Mouse (Mus musculus): ENCODE data around the gene Gpld1. TPM values are rescaled to one million over a fixed set of nuclear protein-coding genes. Genes with fewer than 3 reads are reported as not detected.

Gene Gpld1
- total and polyA plus RNA-seq, 2 experiments from 2014 or later: 3.8 to 5.5 TPM

DNA sequence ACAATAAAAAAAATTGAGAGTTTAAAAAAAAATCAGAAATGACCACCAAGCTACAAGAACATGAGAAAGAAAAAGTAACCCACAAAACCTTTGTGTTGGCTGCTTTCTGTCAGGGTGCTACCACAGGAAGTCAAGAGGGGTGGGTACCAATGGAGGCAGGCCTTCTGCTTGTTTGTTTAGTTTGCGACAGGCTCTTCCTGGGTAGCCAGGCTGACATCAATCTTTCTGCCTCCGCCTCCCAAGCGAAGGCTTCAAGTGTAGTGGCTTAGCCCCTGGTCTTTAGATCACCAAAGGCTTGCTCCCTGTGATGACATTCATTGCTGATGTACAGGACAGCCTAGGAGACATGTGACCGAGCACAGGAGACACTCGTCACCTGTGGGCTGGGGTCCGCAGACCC, 21.7 kb upstream of the Gpld1 start:
- 87% methylated on average over 6 of the region's 6 CpGs for WGBS
- Histone ChIP-seq H3K36me3 (ENCODE audit: insufficient read depth, low read length) (peaks cover 57% of the 10 kb centered on the region), H3K9ac (replicated peaks; ENCODE audit: low read length, poor library complexity, severe bottlenecking) (no peak overlapping the region), H3K27ac (ENCODE audit: low read depth, low read length) (no peak overlapping the region), H3K27me3 (ENCODE audit: insufficient read depth, low read length) (no peaks in the 10 kb centered on the region), H3K4me2 (ENCODE audit: low read depth, low read length, poor library complexity, severe bottlenecking) (no peak overlapping the region), H3K9me3 (ENCODE audit: low read length) (no peaks in the 10 kb centered on the region), H3K4me1 (ENCODE audit: insufficient read depth, low read length) (no peaks in the 10 kb centered on the region), H3K4me3 (ENCODE audit: low read depth, low read length) (no peak overlapping the region)
- no peak for ATAC-seq (ENCODE audit: low FRiP score)
- no peak for TF ChIP-seq CTCF (IDR thresholded peaks at IDR 0.05)
- no peak for DNase-seq (ENCODE audit: low spot score)

- H3K36me3 ChIP-seq (ENCODE audit: insufficient read depth, low read length): peaks cover 39% of the 10 kb centered on the region
- no peak for TF ChIP-seq CTCF (IDR thresholded peaks at IDR 0.05)
- H3K9ac ChIP-seq (replicated peaks; ENCODE audit: low read length, poor library complexity, severe bottlenecking): no peak overlapping the region
- H3K27ac ChIP-seq (ENCODE audit: low read depth, low read length): no peak overlapping the region
- no peaks in the 10 kb centered on the region for H3K4me1 ChIP-seq (ENCODE audit: insufficient read depth, low read length)
- no peaks in the 10 kb centered on the region for H3K9me3 ChIP-seq (ENCODE audit: low read length)
- H3K4me3 ChIP-seq (ENCODE audit: low read depth, low read length): no peak overlapping the region
- no peak overlapping the region for H3K4me2 ChIP-seq (ENCODE audit: low read depth, low read length, poor library complexity, severe bottlenecking)
- WGBS: 91% methylated on average over 5 of the region's 5 CpGs
- ATAC-seq (ENCODE audit: low FRiP score) (no peak), DNase-seq (ENCODE audit: low spot score) (no peak)
- no peaks in the 10 kb centered on the region for H3K27me3 ChIP-seq (ENCODE audit: insufficient read depth, low read length)
Observed at GRCm38 (mm10) chr13:24923991-24924390, 19.0 kb upstream of the Gpld1 start.

DNA sequence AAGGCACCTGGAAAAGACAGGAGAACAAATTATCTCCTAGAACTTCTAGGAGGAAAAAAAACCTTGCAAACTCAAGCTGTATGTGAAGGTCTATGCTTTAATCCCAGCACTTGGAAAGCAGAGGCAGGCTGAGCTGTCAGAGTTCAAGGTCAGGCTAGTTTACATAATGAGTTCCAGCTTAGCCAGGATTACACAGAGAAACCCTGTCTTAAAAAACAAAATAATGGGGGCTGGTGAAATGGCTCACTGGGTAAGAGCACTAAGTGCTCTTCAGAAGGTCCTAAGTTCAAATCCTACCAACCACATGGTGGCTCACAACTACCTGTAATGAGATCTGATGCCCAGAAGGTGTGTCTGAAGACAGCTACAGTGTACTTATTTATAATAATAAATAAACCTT, 12.4 kb upstream of the Gpld1 start:
- H3K4me1 ChIP-seq (ENCODE audit: insufficient read depth, low read length): peaks cover 4% of the 10 kb centered on the region; the same call in 1 of the 2 replicates
- H3K27ac ChIP-seq (ENCODE audit: low read depth, low read length): no peak overlapping the region
- ATAC-seq (ENCODE audit: low FRiP score) (no peak), DNase-seq (ENCODE audit: low spot score) (no peak)
- H3K9me3 ChIP-seq (ENCODE audit: low read length): no peaks in the 10 kb centered on the region
- H3K9ac ChIP-seq (replicated peaks; ENCODE audit: low read length, poor library complexity, severe bottlenecking): no peak overlapping the region
- no peak overlapping the region for H3K4me2 ChIP-seq (ENCODE audit: low read depth, low read length, poor library complexity, severe bottlenecking)
- TF ChIP-seq CTCF (IDR thresholded peaks at IDR 0.05): no peak
- no peaks in the 10 kb centered on the region for H3K27me3 ChIP-seq (ENCODE audit: insufficient read depth, low read length)
- peaks cover 7% of the 10 kb centered on the region for H3K36me3 ChIP-seq (ENCODE audit: insufficient read depth, low read length)
- no peak overlapping the region for H3K4me3 ChIP-seq (ENCODE audit: low read depth, low read length)

DNA sequence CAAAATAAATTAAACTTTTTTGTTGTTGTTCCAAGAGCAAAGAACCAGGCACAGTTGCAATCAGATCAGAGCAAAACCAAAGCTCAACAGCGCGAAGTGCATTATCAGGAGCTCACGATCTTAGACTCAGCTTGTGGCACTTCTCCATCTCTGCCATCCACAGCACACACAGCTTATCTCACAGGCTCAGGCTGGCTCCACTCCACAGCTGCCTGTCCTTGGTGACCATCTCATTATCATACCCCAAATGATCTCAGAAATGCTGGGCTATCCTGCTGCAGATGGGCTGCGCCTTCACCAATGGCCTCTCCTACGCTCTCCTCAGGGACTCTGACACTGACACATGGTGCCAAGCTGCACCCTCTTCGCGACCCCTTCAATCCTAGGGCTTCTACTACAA, 9.8 kb upstream of the Gpld1 start:
- no peak for TF ChIP-seq CTCF (IDR thresholded peaks at IDR 0.05)
- H3K9ac ChIP-seq (replicated peaks; ENCODE audit: low read length, poor library complexity, severe bottlenecking): no peak overlapping the region
- no peak overlapping the region for H3K27ac ChIP-seq (ENCODE audit: low read depth, low read length)
- WGBS: 89% methylated on average over 7 of the region's 7 CpGs
- peaks cover 9% of the 10 kb centered on the region; the same call in 1 of the 2 replicates for H3K4me1 ChIP-seq (ENCODE audit: insufficient read depth, low read length)
- H3K27me3 ChIP-seq (ENCODE audit: insufficient read depth, low read length): no peaks in the 10 kb centered on the region
- no peak overlapping the region for H3K4me2 ChIP-seq (ENCODE audit: low read depth, low read length, poor library complexity, severe bottlenecking)
- no peaks in the 10 kb centered on the region for H3K9me3 ChIP-seq (ENCODE audit: low read length)
- H3K36me3 ChIP-seq (ENCODE audit: insufficient read depth, low read length): 0 out of 2 replicates have a peak, but pooled peaks cover 3% of the 10 kb centered on the region
- ATAC-seq (ENCODE audit: low FRiP score): no peak
- H3K4me3 ChIP-seq (ENCODE audit: low read depth, low read length): no peak overlapping the region
- no peak for DNase-seq (ENCODE audit: low spot score)

GRCm38 (mm10) chr13:24936772-24937107, 6.2 kb upstream of the Gpld1 start:
- 42% methylated on average over 5 of the region's 5 CpGs for WGBS
- H3K27ac ChIP-seq (ENCODE audit: low read depth, low read length): peak overlapping the region; percentile 79; the same call in 1 of the 2 replicates

GRCm38 (mm10) chr13:24937108-24937838, 5.7 kb upstream of the Gpld1 start, which contains the start of gene Aldh5a1:
Aldh5a1 (minus strand) TSS chr13:24937661.
- Histone ChIP-seq H3K4me2 (ENCODE audit: low read depth, low read length, poor library complexity, severe bottlenecking) (peak within 1 kb of the TSS; percentile 48), H3K27me3 (ENCODE audit: insufficient read depth, low read length) (no peaks in the 10 kb centered on the region), H3K4me1 (ENCODE audit: insufficient read depth, low read length) (peaks cover 15% of the 10 kb centered on the region; the same call in 1 of the 2 replicates), H3K9ac (replicated peaks; ENCODE audit: low read length, poor library complexity, severe bottlenecking) (peak within 1 kb of the TSS; percentile 77), H3K9me3 (ENCODE audit: low read length) (no peaks in the 10 kb centered on the region), H3K4me3 (ENCODE audit: low read depth, low read length) (peak within 1 kb of the TSS; percentile 50), H3K36me3 (ENCODE audit: insufficient read depth, low read length) (no peaks in the 10 kb centered on the region), H3K27ac (ENCODE audit: low read depth, low read length) (peak within 1 kb of the TSS; percentile 79)
- ATAC-seq (ENCODE audit: low FRiP score): peak; percentile 84
- TF ChIP-seq CTCF (IDR thresholded peaks at IDR 0.05): peak; percentile 69
- under 1% methylated on average over 74 of the region's 75 CpGs for WGBS
- DNase-seq (ENCODE audit: low spot score): peak; percentile 82

More at GRCm38 (mm10) chr13:24936772-24937107, 6.2 kb upstream of the Gpld1 start:
- Histone ChIP-seq H3K27me3 (ENCODE audit: insufficient read depth, low read length) (no peaks in the 10 kb centered on the region), H3K9me3 (ENCODE audit: low read length) (no peaks in the 10 kb centered on the region), H3K36me3 (ENCODE audit: insufficient read depth, low read length) (no peaks in the 10 kb centered on the region), H3K4me3 (ENCODE audit: low read depth, low read length) (peak overlapping the region; percentile 50), H3K4me1 (ENCODE audit: insufficient read depth, low read length) (peaks cover 15% of the 10 kb centered on the region; the same call in 1 of the 2 replicates), H3K9ac (replicated peaks; ENCODE audit: low read length, poor library complexity, severe bottlenecking) (no peak overlapping the region; the same call in 1 of the 2 replicates), H3K4me2 (ENCODE audit: low read depth, low read length, poor library complexity, severe bottlenecking) (peak overlapping the region; percentile 48)
- ATAC-seq (ENCODE audit: low FRiP score) (peak; percentile 39), DNase-seq (ENCODE audit: low spot score) (no peak)
- TF ChIP-seq CTCF (IDR thresholded peaks at IDR 0.05): no peak
